ENCODE assay signal across 13 mouse cellular contexts in genomic region chr8:125530187-125531087, GRCm38 (mm10). TPM values are rescaled to one million over a fixed set of nuclear protein-coding genes. Genes with fewer than 3 reads are reported as not detected.
DNase-seq lines count a peak whose midpoint lies in the region; ATAC-seq and TF ChIP-seq lines count a peak whose summit lies in the region.
"Had no signal": no experiment of that assay in that cellular context is flagged by ENCODE, and none has a peak within 500 bp of the region (broad histone marks: within the 10 kb centered on the region; RNA-seq: fewer than 3 reads in every experiment).

No protein-coding gene starts in this region.

- peak overlapping the region; percentile 42; the same call in 1 of the 2 replicates for H3K27ac ChIP-seq in forebrain, embryonic 12.5 days
- no peak overlapping the region for H3K27ac ChIP-seq in forebrain, embryonic 10.5 days
- peak overlapping the region; percentile 84 for H3K27ac ChIP-seq in heart, embryonic 15.5 days
- H3K27ac ChIP-seq in ES-Bruce4 (ENCODE audit: insufficient read depth, low read length), result peak overlapping the region; percentile 32; the same call in 1 of the 2 replicates
- peak overlapping the region; percentile 54; the same call in 1 of the 2 replicates for H3K27ac ChIP-seq in midbrain, embryonic 13.5 days
- H3K27ac ChIP-seq: liver, embryonic 15.5 days; neural tube, embryonic 12.5 days had no signal

- no peak overlapping the region for H3K4me2 ChIP-seq in forebrain, embryonic 12.5 days
- no peak overlapping the region for H3K4me2 ChIP-seq in heart, embryonic 15.5 days
- no peak overlapping the region for H3K4me2 ChIP-seq in midbrain, embryonic 13.5 days (replicated peaks)
- H3K4me2 ChIP-seq: liver, embryonic 15.5 days; neural tube, embryonic 12.5 days had no signal

- no peak for DNase-seq in forebrain, embryonic 10.5 days (ENCODE audit: extremely low spot score, low spot score)
- DNase-seq in heart, adult 18-20 months, result no peak
- DNase-seq in kidney, adult 9 months, result no peak
- no peak for DNase-seq in cerebellum, postnatal 10 days
- DNase-seq: adrenal gland, postnatal 14 days; cerebellum, adult 9-11 months; lung, postnatal 4 days had no signal

- peaks cover 83% of the 10 kb centered on the region for H3K4me1 ChIP-seq in forebrain, embryonic 12.5 days
- H3K4me1 ChIP-seq in forebrain, embryonic 10.5 days, result peaks cover 84% of the 10 kb centered on the region
- H3K4me1 ChIP-seq in heart, embryonic 15.5 days (replicated peaks), result peaks cover 96% of the 10 kb centered on the region
- peaks cover 17% of the 10 kb centered on the region for H3K4me1 ChIP-seq in ES-Bruce4 (ENCODE audit: control insufficient read depth, insufficient read depth, low read length)
- peaks cover 98% of the 10 kb centered on the region for H3K4me1 ChIP-seq in midbrain, embryonic 13.5 days (replicated peaks)

- peaks cover 4% of the 10 kb centered on the region; the same call in 1 of the 2 replicates for H3K27me3 ChIP-seq in forebrain, embryonic 12.5 days
- no peaks in the 10 kb centered on the region for H3K27me3 ChIP-seq in forebrain, embryonic 10.5 days (ENCODE audit: poor library complexity, severe bottlenecking)
- H3K27me3 ChIP-seq in heart, embryonic 15.5 days, result no peaks in the 10 kb centered on the region
- no peaks in the 10 kb centered on the region for H3K27me3 ChIP-seq in ES-Bruce4 (ENCODE audit: control insufficient read depth, insufficient read depth, low read length, poor library complexity, severe bottlenecking)
- H3K27me3 ChIP-seq in midbrain, embryonic 13.5 days, result peaks cover 3% of the 10 kb centered on the region; the same call in 1 of the 2 replicates
- H3K27me3 ChIP-seq: liver, embryonic 15.5 days; neural tube, embryonic 12.5 days had no signal

- TF ChIP-seq CTCF in ES-Bruce4 (IDR thresholded peaks at IDR 0.05; ENCODE audit: low read depth, low read length), result no peak

- H3K9ac ChIP-seq in forebrain, embryonic 12.5 days, result no peak overlapping the region
- no peak overlapping the region for H3K9ac ChIP-seq in heart, embryonic 15.5 days
- no peak overlapping the region for H3K9ac ChIP-seq in ES-Bruce4 (ENCODE audit: low read depth, poor library complexity, severe bottlenecking)
- H3K9ac ChIP-seq in midbrain, embryonic 13.5 days (replicated peaks), result no peak overlapping the region; the same call in 1 of the 2 replicates
- H3K9ac ChIP-seq: liver, embryonic 15.5 days; neural tube, embryonic 12.5 days had no signal

- no peak for TF ChIP-seq POLR2A in ES-Bruce4 (IDR thresholded peaks at IDR 0.05; ENCODE audit: insufficient read depth, low read length)

- no peak for ATAC-seq in forebrain, embryonic 12.5 days (ENCODE audit: low FRiP score)
- no peak for ATAC-seq in heart, embryonic 15.5 days (replicated peaks; ENCODE audit: insufficient number of reproducible peaks, insufficient read depth, low FRiP score, low read depth)
- no peak; the same call in 1 of the 2 replicates for ATAC-seq in midbrain, embryonic 13.5 days

- H3K36me3 ChIP-seq in forebrain, embryonic 12.5 days (replicated peaks), result no peaks in the 10 kb centered on the region
- no peaks in the 10 kb centered on the region for H3K36me3 ChIP-seq in forebrain, embryonic 10.5 days (replicated peaks)
- no peaks in the 10 kb centered on the region for H3K36me3 ChIP-seq in heart, embryonic 15.5 days
- no peaks in the 10 kb centered on the region for H3K36me3 ChIP-seq in ES-Bruce4 (ENCODE audit: control insufficient read depth, insufficient read depth, low read length, poor library complexity, severe bottlenecking)
- 0 out of 2 replicates have a peak, but pooled peaks cover 2% of the 10 kb centered on the region for H3K36me3 ChIP-seq in midbrain, embryonic 13.5 days
- H3K36me3 ChIP-seq: liver, embryonic 15.5 days; neural tube, embryonic 12.5 days had no signal

- no peak overlapping the region for H3K4me3 ChIP-seq in forebrain, embryonic 12.5 days (replicated peaks)
- H3K4me3 ChIP-seq in forebrain, embryonic 10.5 days, result no peak overlapping the region
- H3K4me3 ChIP-seq in heart, embryonic 15.5 days, result no peak overlapping the region
- no peak overlapping the region for H3K4me3 ChIP-seq in ES-Bruce4 (ENCODE audit: low read depth, low read length)
- no peak overlapping the region for H3K4me3 ChIP-seq in midbrain, embryonic 13.5 days (replicated peaks)
- H3K4me3 ChIP-seq: liver, embryonic 15.5 days; neural tube, embryonic 12.5 days had no signal

- H3K9me3 ChIP-seq in forebrain, embryonic 12.5 days, result no peaks in the 10 kb centered on the region
- H3K9me3 ChIP-seq in forebrain, embryonic 10.5 days, result no peaks in the 10 kb centered on the region
- H3K9me3 ChIP-seq in heart, embryonic 15.5 days (replicated peaks), result no peaks in the 10 kb centered on the region
- H3K9me3 ChIP-seq in ES-Bruce4 (replicated peaks; ENCODE audit: control insufficient read depth, insufficient read depth, low read length, poor library complexity, severe bottlenecking), result no peaks in the 10 kb centered on the region
- no peaks in the 10 kb centered on the region for H3K9me3 ChIP-seq in midbrain, embryonic 13.5 days
- H3K9me3 ChIP-seq: liver, embryonic 15.5 days; neural tube, embryonic 12.5 days had no signal

- 43% methylated on average over 15 of the region's 15 CpGs for WGBS in forebrain, embryonic 12.5 days
- 43% methylated on average over 15 of the region's 15 CpGs for WGBS in forebrain, embryonic 10.5 days
- whole genome bisulfite sequencing in heart, embryonic 15.5 days, result 50% methylated on average over 15 of the region's 15 CpGs
- 38% methylated on average over 15 of the region's 15 CpGs for WGBS in midbrain, embryonic 13.5 days

- TF ChIP-seq EP300 in ES-Bruce4 (IDR thresholded peaks at IDR 0.05; ENCODE audit: insufficient read depth, low read depth, low read length), result no peak

RNA-seq across cellular contexts. Expression of gene Sipa1l2, which starts 39.2 kb away (rescaled TPM):
- polyA plus RNA-seq in forebrain, embryonic 12.5 days (2016; fragmentation: Nextera tagmentation; extraction: Ambion mirVana), result 33.2 and 37.2 TPM in 2 replicates
- 13.1 and 15.4 TPM in 2 replicates for polyA plus RNA-seq in forebrain, embryonic 10.5 days (2016; fragmentation: Nextera tagmentation; extraction: Ambion mirVana)
- 20.6 and 24.5 TPM in 2 replicates for polyA plus RNA-seq in heart, embryonic 15.5 days (2015; fragmentation: Nextera tagmentation; extraction: Ambion mirVana)
- total RNA-seq in heart, adult 18-20 months (2021), result 10 to 100 TPM; 37.9 to 42.2 TPM
- polyA plus RNA-seq in ES-Bruce4 (2011; ENCODE audit: insufficient read depth, insufficient read length, low read depth, missing spikeins), result 24.3 and 25.1 TPM in 2 replicates
- polyA plus RNA-seq in midbrain, embryonic 13.5 days (2015; fragmentation: Nextera tagmentation; extraction: Ambion mirVana), result 27.5 and 31.8 TPM in 2 replicates
